Mouse (Mus musculus) testis, adult 2 months (tissue): ENCODE results near the gene Rnf38. TPM values are rescaled to one million over a fixed set of nuclear protein-coding genes. Genes with fewer than 3 reads are reported as not detected.

ENCODE experiments used
- H3K27ac ChIP-seq: fragments of 200-500 bp; 2 replicates; pipeline ENCODE4 v1.5.1; 2012; ENCODE audit warnings: low read depth, low read length; ENCODE audit not compliant: control insufficient read depth, insufficient read depth
- H3K27me3 ChIP-seq: fragments of 200-500 bp; 2 replicates; pipeline ENCODE4 v1.6.1; 2012; ENCODE audit warnings: mild to moderate bottlenecking, low read length, moderate library complexity; ENCODE audit not compliant: control insufficient read depth, insufficient read depth
- H3K36me3 ChIP-seq: fragments of 200-500 bp; 2 replicates; pipeline ENCODE4 v1.6.1; 2012; ENCODE audit warnings: mild to moderate bottlenecking, low read length; ENCODE audit not compliant: control insufficient read depth, insufficient read depth
- H3K4me1 ChIP-seq: fragments of 200-500 bp; 2 replicates; pipeline ENCODE4 v1.6.1; 2012; ENCODE audit warnings: low read length; ENCODE audit not compliant: control insufficient read depth, insufficient read depth
- H3K4me3 ChIP-seq: fragments of 200-500 bp; 2 replicates; pipeline ENCODE4 v1.5.1; 2012; ENCODE audit warnings: low read depth, mild to moderate bottlenecking, low read length, moderate library complexity, mixed read lengths; ENCODE audit not compliant: control insufficient read depth
- CTCF ChIP-seq: fragments of 200-500 bp; IDR thresholded peaks from 2 replicates; pipeline ENCODE4 v1.5.1; 2012; ENCODE audit warnings: low read depth, mild to moderate bottlenecking, inconsistent platforms, low read length, moderate library complexity; ENCODE audit not compliant: control insufficient read depth, insufficient read depth, insufficient replicate concordance
- POLR2A ChIP-seq: fragments of 200-500 bp; IDR thresholded peaks from 2 replicates; pipeline ENCODE4 v1.6.1; 2012; ENCODE audit warnings: low read depth, mild to moderate bottlenecking, inconsistent platforms, low read length, moderate library complexity; ENCODE audit not compliant: control insufficient read depth
- polyA plus RNA-seq: library from polyadenylated mRNA; depleted of rRNA; stranded (reverse); fragments of >200 nt; gene quantifications from 2 replicates; pipeline ENCODE4 v1.2.3, GENCODE M21; 2012

Gene Rnf38
- polyA plus RNA-seq, 1 experiment: 1,812 TPM

DNA sequence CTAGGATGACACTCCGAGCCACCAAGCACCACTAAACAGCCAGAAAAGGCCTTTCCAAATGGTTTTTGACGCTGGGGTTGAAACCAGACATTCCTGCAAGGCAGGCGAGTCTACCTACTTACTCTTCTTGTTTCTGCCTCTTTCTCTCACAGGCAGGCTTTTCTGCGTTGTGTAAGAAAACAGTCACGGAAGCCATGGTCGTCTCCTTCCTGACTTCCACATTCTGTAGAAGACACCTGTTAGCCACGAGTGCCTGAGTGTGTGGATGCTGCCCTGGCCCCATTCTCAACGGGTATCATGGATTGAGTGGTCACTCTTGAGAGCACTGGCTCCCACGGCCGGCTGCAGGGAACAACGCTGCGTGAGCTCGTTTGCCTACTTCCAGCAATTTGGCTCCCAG lies 118.5 kb downstream of the Rnf38 start:
- TF ChIP-seq POLR2A: no peak
- TF ChIP-seq CTCF: no peak
- Histone ChIP-seq H3K36me3 (no peaks in the 10 kb centered on the region), H3K27me3 (no peaks in the 10 kb centered on the region), H3K27ac (no peak overlapping the region), H3K4me3 (no peak overlapping the region), H3K4me1 (no peaks in the 10 kb centered on the region; the same call in 1 of the 2 replicates)

DNA sequence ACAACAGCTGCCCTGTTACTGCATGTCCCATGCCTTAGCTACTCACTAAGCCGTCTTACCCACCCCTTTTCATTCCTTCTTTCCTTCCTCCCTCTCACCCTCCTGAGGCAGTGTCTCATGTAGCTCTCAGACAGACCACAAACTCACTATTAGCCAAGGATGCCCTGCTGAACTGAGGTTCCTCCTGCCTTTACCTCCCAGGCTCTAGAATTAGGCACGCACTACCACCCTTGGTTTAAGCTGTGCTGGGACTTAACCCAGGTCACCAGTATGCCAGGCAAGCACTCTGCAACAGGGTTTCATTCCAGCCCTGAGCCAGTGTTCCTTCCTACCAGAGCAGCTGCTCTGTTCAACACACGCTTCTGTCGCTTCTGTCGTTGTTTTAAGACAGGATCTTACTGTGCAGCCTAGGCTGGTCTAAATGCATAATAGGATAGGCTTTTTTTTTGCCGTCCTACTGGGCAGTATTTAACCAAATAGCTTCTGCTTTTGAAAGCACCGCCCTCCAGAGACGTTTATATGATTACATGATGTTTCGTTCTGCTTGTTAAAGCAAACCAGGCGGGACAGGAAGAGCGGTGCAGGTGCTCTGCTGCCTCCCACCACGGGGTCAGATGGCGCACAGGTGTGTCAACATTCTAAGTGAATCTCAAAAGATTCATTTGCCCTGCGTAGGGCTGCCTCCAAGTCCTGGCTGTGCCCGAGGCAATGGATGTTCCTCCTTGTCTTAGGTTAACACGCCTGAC lies 120.0 kb downstream of the Rnf38 start:
- no peak overlapping the region for H3K27ac ChIP-seq
- no peak for TF ChIP-seq POLR2A
- TF ChIP-seq CTCF: no peak

DNA sequence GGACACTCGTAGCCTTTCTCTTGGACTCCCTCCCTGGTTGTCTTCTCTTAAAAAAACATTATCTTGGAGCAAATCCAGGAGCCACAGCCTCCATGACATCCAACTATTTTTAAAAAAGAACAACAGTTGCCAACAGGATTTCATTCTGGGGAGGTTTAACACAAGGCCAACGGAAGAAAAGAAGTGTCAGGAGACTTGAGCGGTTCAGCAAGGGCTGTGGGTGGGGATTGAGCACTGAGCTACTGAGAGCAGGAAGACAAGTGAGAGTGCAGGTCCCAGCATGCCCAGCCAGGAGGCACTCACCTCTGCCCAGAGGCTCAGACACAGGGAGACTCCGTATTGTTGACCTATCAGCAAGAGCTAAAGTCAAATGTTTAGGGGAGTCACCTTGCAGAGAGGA lies 120.8 kb downstream of the Rnf38 start:
- Histone ChIP-seq H3K4me1 (no peaks in the 10 kb centered on the region; the same call in 1 of the 2 replicates), H3K36me3 (no peaks in the 10 kb centered on the region), H3K4me3 (no peak overlapping the region), H3K27ac (no peak overlapping the region), H3K27me3 (no peaks in the 10 kb centered on the region)
- no peak for TF ChIP-seq CTCF
- TF ChIP-seq POLR2A: no peak

More for the DNA sequence above, 120.0 kb downstream of the Rnf38 start:
- Histone ChIP-seq H3K27me3 (no peaks in the 10 kb centered on the region), H3K4me1 (no peaks in the 10 kb centered on the region; the same call in 1 of the 2 replicates), H3K4me3 (no peak overlapping the region), H3K36me3 (no peaks in the 10 kb centered on the region)

GRCm38 (mm10) chr4:44110771-44111170 lies 122.8 kb downstream of the Rnf38 start:
- TF ChIP-seq CTCF (no peak), POLR2A (no peak)
- Histone ChIP-seq H3K27me3 (no peaks in the 10 kb centered on the region), H3K4me3 (no peak overlapping the region), H3K27ac (no peak overlapping the region), H3K36me3 (no peaks in the 10 kb centered on the region), H3K4me1 (peaks cover 2% of the 10 kb centered on the region; the same call in 1 of the 2 replicates)

DNA sequence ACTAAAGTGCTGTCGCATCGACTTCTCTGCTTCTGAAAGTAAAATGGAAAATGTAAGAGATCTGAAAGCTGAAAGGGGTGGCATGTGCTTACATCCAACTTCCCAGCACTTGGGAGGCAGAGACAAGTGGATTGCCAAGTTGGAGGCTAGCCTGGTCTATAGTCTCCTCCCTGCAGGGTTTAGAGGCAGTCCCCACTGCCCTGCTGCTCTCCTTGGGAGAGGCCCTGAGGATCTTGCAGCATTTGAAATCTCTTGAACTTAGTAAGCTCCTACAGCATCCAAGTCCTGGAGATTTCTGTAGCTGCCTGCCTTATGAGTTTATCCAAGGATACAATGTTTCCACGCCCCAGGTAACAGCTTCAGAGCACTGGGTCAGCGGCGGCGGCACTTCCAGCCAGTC lies 125.3 kb downstream of the Rnf38 start:
- no peaks in the 10 kb centered on the region for H3K27me3 ChIP-seq
- H3K36me3 ChIP-seq: no peaks in the 10 kb centered on the region
- no peak for TF ChIP-seq CTCF
- TF ChIP-seq POLR2A: no peak
- no peak overlapping the region for H3K4me3 ChIP-seq
- peaks cover 2% of the 10 kb centered on the region; the same call in 1 of the 2 replicates for H3K4me1 ChIP-seq
- no peak overlapping the region for H3K27ac ChIP-seq

DNA sequence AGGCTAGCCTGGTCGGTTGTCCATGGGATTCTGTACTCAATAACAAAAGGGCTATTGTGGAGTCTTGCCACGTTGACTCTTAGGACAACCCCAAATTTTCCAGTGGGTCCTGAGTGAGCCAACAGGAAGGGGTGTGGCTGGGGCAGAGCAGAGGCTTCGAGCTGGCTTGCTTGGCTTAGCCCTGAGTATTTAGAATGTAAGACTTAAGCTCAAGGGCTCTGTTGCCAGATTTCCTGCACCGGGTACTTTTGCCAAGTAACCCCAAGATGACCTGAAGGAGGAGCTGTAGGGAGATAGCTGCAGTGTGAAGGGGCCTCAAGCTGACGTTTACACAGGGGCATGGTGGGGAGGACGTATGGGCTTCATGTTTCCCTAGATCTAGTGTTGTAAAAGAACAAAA lies 126.2 kb downstream of the Rnf38 start:
- H3K36me3 ChIP-seq: no peaks in the 10 kb centered on the region
- H3K4me1 ChIP-seq: peaks cover 2% of the 10 kb centered on the region; the same call in 1 of the 2 replicates
- no peaks in the 10 kb centered on the region for H3K27me3 ChIP-seq
- no peak overlapping the region for H3K4me3 ChIP-seq
- TF ChIP-seq POLR2A: no peak
- no peak for TF ChIP-seq CTCF
- H3K27ac ChIP-seq: no peak overlapping the region

DNA sequence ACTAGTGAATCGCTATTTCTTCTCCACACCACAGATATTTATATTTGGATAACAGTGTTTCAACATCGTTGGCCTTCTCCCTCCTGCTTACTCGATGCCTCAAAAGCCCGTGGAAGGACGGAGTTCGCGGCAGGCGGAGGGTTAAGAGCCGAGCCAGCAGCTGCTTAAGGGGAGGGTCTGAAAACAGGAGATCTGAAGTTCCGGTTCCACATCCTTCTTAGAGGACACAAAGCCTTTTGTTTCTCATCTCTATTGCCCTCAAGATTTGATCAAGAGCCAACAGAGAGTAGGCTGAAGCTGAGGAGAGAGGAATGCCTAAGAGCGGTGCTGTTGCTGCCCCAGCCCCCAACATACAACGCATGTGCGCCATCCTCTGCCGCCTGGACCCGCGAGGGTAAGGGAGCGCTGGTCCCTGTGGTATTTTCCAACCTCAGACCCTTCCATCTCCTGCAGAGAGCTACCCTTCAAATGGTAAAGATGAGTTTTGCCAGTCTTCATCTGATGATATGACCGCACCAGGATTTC lies 127.2 kb downstream of the Rnf38 start:
- Histone ChIP-seq H3K4me1 (peaks cover 2% of the 10 kb centered on the region; the same call in 1 of the 2 replicates), H3K27ac (no peak overlapping the region), H3K27me3 (no peaks in the 10 kb centered on the region), H3K36me3 (no peaks in the 10 kb centered on the region), H3K4me3 (no peak overlapping the region)
- TF ChIP-seq CTCF: no peak
- TF ChIP-seq POLR2A: no peak
